Mouse (Mus musculus) heart, embryonic 15.5 days (tissue): ENCODE measurements around the gene H2afb2. TPM values are rescaled to one million over a fixed set of nuclear protein-coding genes. Genes with fewer than 3 reads are reported as not detected.

ENCODE experiments used
- ATAC-seq: fragments of 200-750 bp; cut with Nextera tagmentation; replicated peaks from 2 replicates; pipeline ENCODE4 v1.8.0; 2017; ENCODE audit warnings: low read depth, moderate TSS enrichment; ENCODE audit not compliant: insufficient number of reproducible peaks, insufficient read depth, low FRiP score
- H3K27ac ChIP-seq: fragments of 300-500 bp; sonication (generic); 2 replicates; pipeline ENCODE4 v1.5.1; 2015; ENCODE audit warnings: mild to moderate bottlenecking, inconsistent platforms
- H3K27me3 ChIP-seq: fragments of 300-500 bp; sonication (generic); 2 replicates; pipeline ENCODE4 v1.6.1; 2015; ENCODE audit warnings: inconsistent platforms
- H3K36me3 ChIP-seq: fragments of 300-500 bp; sonication (generic); 2 replicates; pipeline ENCODE4 v1.6.1; 2015; ENCODE audit warnings: mild to moderate bottlenecking, inconsistent platforms
- H3K4me1 ChIP-seq: fragments of 300-500 bp; sonication (generic); replicated peaks from 2 replicates; pipeline ENCODE4 v1.6.1; 2015; ENCODE audit warnings: inconsistent platforms
- H3K4me2 ChIP-seq: fragments of 300-500 bp; sonication (generic); 2 replicates; pipeline ENCODE4 v1.6.1; 2015; ENCODE audit warnings: inconsistent platforms, mild to moderate bottlenecking, moderate library complexity
- H3K4me3 ChIP-seq: fragments of 300-500 bp; sonication (generic); 2 replicates; pipeline ENCODE4 v1.5.1; 2015; ENCODE audit warnings: mild to moderate bottlenecking, inconsistent platforms
- H3K9ac ChIP-seq: fragments of 300-500 bp; sonication (generic); 2 replicates; pipeline ENCODE4 v1.6.1; 2015; ENCODE audit warnings: mild to moderate bottlenecking, inconsistent platforms
- H3K9me3 ChIP-seq: fragments of 300-500 bp; sonication (generic); replicated peaks from 2 replicates; pipeline ENCODE4 v1.6.1; 2016; ENCODE audit warnings: inconsistent platforms
- WGBS: fragments of 180-500 bp; shearing (Covaris S2); methylation state at CpG from one replicate; pipeline ENCODE4 v1.1.7; 2015; ENCODE audit warnings: mixed read lengths; 5-methylcytosine and 5-hydroxymethylcytosine counted together
- polyA plus RNA-seq: library from polyadenylated mRNA; unstranded; fragments of >200 nt; fragmentation: Nextera tagmentation; extraction: Ambion mirVana; gene quantifications from 2 replicates; pipeline ENCODE4 v1.2.1, GENCODE M21; 2015

H2afb2 gene
- polyA plus RNA-seq: not detected in 2 replicates

DNA sequence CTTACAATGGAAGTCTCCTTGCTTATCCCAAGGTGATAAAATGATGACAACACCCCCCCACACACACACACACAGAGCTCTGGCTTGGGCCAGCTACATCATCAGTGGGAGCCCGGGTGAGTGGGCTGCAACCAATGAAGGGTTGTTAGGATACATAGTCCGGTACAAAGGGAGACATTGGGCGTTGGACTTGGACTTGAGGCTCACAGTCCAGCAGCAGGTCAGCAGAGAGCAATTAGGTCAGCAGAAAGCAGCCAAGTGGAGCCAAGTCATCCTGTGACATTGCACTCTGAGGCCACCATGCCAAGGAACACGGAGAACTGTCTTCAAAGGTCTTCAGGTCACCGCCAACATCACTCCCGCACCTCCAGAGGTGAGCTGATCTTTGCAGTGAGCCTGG is at the start of gene H2afb2:
TSS of gene H2afb2 (plus strand) at position 301 of the 400 bp plus-strand sequence.
- Histone ChIP-seq H3K4me1 (no peaks in the 10 kb centered on the region), H3K4me2 (no peak within 1 kb of the TSS), H3K27me3 (no peaks in the 10 kb centered on the region), H3K4me3 (no peak within 1 kb of the TSS), H3K27ac (no peak within 1 kb of the TSS), H3K36me3 (no peaks in the 10 kb centered on the region), H3K9ac (no peak within 1 kb of the TSS), H3K9me3 (no peaks in the 10 kb centered on the region)
- ATAC-seq: no peak
- 69% methylated on average over 6 of the region's 6 CpGs for WGBS

Other genes starting within 250 kb of the H2afb2 start
- not detected in 2 replicates for gene Cpxcr1, start 232.2 kb upstream of the H2afb2 start, polyA plus RNA-seq